Mouse (Mus musculus): Measurements from ENCODE around the gene Gm12248.
"Not testable (repeated sequence)": the region's sequence is repeated elsewhere in the genome, so short reads cannot be mapped to it uniquely, and the experiment has no call there.

Gm12248 gene

DNA sequence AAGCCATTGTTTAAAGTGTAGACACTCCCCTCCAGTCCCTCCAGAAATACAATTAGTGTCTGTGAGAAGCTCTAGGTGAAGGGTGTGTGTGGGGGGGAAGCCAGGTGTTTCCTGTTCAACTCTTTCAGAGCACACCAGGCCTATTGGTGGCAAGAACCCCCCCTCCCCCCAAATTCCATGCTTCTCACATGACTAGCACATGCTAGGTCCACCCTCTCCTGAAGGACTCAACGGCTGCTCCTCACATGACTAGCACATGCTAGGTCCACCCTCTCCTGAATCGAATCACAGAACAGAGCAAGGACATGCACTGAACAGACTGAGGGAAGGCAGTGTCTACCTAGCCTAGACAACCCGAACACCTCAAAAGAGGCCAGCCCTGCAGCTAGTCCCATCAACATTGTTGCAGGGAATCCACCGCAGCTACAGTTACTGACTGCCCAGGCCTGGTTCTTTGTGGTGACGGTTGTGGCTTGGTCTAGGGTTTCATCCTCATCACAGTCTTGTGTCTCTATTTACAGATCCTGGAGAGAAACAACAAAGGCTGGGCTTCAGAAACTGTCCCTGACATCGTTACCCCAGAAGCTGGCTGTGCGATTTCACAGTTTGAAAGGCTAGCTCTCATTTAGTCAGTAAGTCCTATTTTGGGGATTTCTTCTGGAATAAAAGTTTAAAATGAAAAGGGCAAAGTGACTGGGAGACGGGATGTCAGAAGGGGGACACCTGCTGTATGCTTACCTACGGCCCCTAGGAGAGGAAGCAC lies 9.8 kb upstream of the Gm12248 start:
- DNase-seq (ENCODE audit: low spot score in 2 of 2): peak; percentile 19 to 52

DNA sequence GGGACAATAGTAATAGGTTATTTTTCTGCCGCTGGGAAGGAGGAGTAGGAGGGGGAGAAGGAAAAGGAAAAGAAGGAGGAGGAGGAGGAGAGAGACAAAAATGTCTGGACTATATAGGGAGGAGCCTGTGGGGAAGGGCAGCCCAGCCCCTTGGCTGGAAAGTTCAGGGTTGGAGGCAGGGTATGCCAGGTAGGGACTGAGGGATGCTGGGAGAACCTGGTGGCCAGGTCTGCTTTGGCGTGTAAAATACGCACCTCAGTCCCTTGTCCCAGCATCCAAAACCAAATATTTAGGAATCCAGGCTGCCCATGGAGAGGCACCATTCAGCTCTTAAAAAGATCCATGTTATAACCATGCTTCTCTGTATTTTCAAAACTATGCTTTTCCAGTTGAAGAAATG lies 9.2 kb upstream of the Gm12248 start:
- no peak for DNase-seq (ENCODE audit: low spot score in 2 of 2)

DNA sequence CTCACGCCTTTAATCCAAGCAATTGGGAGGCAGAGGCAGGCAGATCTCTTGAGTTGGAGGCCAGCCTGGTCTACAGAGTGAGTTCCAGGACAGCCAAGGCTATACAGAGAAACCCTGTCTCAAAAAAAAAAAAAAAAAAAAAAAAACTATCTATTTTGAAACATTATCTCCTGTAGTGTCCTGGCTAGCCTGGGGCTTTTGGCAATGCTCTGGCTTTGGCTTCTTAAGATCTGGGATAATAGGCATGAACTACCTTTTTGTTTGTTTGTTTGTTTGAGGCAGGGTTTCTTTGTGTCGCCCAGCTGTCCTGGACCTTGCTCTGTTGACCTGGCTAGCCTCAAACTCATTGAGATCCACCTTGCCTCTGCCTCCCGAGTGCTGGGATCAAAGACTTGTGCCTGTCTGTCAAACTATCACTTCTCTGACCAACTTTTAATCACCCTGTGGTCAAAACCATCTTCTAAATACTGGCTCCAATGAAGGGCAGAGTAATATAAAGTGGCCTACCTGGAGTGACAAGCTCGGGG lies 8.3 kb upstream of the Gm12248 start:
- no peak for DNase-seq (ENCODE audit: low spot score in 2 of 2)

DNA sequence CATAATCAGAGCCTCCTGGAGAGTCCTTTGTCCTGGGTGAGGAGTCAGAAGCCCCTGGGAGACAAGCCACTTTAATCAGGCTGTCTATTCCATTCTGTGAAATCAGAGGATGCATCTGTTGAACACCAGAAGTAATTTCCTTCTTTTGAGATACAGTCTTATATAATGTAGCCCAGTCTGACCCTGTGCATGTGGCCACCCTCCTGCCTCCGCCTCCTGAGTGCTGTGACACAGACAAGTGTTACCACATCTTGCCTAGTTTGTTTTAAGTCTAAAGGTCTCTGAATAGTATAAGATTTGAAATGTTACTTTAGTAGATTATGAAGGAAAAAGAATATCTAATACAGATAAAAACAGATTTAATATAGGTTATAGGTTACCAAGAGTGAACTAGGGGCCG lies 7.1 kb upstream of the Gm12248 start:
- DNase-seq (ENCODE audit: low spot score in 2 of 2): no peak

DNA sequence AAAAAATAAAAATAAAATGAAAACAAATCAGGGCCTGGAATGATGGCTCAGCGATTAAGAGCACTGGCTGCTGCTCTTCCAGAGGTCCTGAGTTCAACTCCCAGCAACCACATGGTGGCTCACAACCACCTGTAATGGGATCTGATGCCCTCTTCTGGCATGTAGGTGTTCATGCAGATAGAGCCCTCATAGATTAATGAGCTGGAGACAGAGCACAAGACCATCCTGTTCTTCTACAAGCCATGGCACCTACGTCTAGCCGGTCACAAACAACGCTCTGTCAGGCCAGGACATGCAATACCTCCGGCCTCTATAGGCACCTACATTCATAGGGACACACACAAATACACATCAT lies 5.4 kb upstream of the Gm12248 start:
- not testable (repeated sequence) for DNase-seq (ENCODE audit: low spot score in 2 of 2)

DNA sequence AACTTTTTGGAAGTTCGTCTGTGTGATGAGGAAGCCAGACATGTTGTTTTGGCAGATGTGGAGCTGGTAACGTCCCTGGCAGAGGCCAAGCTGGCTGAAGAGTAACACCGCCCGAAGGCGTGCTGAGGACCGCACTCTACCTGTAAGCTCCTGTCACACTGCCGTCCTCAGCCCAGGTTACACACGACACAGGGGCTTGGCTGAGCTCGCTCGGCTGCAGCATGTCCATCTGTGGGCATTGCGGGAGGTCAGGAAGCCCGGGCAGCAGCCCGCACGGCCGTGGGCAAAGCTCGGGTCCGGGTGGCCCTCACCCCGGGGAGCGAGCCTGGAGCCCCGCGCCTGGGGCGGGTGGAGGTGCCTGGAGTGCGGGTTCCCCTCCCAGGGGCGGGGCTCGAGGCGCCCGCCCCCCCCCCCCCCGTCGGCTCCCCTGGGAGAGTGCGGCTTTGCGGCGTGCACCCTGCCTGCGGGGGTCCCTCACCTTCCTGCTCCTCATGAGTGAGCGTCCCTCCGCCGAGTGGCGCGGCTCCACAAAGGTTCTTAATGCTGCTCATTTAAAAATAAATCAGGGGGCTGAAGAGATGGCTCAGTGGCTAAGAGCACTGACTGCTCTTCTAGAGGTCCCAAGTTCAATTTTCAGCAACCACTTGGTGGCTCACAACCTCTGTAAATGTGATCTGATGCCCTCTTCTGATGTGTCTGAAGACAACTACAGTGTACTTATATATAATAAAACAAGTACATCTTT lies 4.9 kb upstream of the Gm12248 start:
- DNase-seq (ENCODE audit: low spot score in 2 of 2): peak; percentile 15 to 25

DNA sequence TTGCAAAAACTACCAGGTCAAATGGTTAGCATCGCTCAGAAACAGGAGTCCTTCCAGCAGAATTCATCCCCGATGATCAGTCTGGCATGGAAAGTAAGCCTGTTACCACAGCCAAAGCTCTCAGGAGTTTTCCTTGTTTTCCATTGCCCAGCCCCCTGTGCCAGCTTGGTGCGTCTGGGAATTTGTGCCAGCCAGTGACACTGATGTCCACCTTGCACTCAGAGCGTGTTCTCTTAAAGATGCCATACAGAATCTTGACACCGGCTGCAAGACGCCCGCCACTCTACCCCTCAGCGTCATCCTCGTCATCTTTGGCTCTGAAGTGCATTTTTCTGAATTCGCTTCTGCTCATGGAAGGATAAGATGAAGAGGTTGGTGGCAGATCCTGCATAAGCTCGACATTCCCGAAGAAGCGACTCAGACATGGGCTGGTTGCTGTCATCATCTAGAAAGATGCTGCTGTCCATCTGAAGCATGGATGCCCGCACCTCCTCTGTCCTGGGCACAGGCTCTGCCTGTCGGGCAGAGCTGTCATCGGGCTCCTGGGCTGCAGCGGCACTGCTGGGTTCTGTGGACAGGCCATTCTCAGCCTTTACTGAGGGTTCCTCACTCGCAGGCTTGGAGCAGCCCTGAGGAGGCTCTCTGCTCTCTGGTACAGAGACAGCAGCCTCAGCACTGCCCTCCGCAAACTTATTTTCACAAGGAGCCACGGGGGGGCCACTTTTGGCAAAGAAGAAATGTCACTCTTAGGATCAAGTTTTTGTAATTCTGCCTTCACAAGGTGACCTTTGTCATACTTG lies 4.1 kb upstream of the Gm12248 start:
- DNase-seq (ENCODE audit: low spot score in 2 of 2): no peak

DNA sequence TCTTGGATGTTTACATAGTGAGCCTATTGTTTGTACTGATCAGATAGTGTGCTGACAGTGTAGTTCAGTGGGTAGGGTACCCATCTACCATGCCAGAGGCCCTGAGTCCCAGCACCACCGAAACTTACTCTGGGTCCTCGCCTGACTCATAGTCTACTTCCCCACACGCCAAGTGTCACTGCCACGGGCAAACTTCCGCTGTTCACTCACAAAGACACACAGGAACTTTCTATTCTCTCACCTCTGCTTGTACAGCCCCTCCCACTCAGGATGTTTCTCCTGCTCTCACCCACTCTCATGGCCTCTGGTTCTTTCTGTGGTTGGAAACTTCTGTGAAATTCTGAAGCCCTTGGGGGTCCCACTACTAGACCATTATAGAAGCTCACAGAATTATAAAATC lies 3.2 kb upstream of the Gm12248 start:
- DNase-seq (ENCODE audit: low spot score in 2 of 2): peak in 1 of 2 experiments; percentile 32

DNA sequence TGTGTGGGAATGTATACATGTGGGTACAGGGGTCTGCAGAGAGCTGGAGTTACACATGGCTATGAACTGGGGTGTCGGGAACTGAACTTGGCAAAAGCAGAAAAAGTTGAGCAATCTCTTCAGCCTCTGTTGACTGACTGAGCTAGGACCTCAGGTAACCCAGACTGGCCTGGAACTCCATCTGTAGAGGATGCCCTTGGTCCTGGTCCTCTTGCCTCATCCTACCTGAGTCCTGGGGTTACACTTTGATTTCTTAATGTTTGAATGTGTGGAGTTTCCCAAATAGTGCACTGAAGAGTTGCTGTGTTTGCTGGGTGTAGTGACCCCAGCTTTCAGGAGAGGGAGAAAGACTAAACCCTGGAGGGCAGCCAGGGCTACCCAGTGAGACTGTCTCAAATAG lies 2.6 kb upstream of the Gm12248 start:
- no peak for DNase-seq (ENCODE audit: low spot score in 2 of 2)

DNA sequence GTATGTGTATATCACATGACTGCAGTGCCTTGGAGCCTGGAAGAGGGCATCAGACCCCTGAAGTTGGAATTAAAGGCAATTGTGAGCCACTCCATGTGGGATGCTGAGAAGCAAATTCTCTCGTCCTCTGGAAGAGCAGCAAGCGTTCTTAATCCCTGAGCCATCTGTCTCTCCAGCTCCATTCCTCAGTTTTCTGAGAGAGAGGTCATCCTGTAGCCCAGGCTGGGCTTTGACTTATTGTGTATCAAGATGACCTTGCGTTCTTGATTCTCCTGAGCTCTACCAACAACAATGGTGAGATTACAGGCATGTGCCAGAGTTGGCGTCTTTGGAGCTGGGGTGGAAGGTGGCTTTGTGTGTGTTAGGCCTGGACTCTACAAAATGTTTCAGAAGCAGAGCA lies 1.8 kb upstream of the Gm12248 start:
- no peak for DNase-seq (ENCODE audit: low spot score in 2 of 2)

DNA sequence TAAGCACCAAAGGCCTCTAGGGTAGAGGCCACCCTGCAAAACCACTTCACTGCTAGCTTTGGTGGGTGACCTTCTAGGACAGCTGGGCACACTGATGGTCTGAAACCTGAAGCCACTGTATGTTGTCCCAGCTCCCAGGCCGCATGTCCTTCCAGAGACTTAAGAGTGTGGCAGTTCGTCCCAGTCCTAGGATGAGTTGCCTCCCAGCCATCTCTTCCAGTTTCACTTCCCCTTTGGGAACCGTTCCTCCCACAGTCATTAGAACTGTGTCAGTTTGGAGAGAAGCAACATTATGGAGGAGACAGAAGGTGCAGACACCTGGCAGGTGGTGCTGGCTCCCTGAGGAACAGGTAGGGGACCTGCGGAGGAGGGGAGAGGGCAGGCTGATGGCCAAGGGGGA lies 393 bp downstream of the Gm12248 start:
- DNase-seq (ENCODE audit: low spot score in 2 of 2): no peak

DNA sequence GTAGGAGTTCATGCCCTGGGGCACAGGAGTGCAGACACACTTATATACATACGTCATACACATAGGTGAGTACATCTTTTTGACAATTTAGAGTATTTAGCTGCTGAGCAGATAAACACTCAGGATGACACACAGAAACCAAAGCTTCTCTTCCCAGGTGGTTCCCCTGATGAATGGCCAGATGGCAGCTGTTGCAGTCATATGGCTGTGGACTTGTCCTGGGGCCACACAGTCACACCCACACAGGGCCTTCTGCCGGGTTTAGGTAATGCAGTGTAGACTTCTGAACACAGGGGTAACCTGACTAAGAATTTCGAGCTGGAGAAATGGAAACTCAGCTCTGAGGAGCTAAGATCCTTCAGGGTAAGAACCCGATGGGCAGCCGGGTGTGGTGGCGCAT lies 11.2 kb downstream of the Gm12248 start:
- no peak for DNase-seq (ENCODE audit: low spot score in 2 of 2)

DNA sequence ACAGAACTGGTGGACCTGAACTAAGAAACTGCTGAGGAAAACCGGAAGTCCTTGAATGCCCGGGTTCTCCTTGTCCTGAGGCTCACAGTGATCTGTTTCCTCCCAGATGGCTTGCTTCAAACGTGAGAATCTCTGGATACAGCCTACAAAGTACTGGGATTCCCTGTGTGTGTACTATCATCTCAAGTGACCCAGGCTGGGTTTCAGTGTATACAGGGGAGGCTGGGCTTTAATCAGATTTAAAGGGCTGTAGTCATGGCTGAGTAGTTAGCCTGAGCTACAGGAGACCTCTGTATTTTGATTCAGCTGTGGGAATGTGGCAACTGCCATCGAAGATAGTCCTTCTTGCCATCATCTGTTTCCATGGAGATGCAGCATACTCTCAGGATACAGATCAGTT lies 15.7 kb downstream of the Gm12248 start:
- DNase-seq (ENCODE audit: low spot score in 2 of 2): no peak

DNA sequence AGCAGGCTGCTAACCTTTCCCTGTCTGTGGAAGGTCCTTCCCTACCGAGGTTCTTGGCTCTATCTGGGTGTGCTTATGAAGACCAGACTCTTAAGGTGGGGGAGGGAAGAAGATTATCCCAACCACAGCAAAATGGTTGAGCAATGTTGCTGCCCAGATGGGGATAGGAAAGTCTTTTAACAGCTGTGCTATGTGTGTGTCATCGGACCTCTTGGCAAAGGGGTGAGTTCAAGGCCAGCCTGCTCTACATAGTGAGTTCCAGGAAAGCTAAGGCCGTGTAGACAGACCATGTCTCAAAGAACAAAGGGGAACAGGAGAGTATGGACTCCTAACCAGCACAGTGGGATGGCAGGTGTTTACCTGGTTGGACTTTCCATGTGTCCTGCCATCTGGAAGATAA lies 20.0 kb downstream of the Gm12248 start:
- DNase-seq (ENCODE audit: low spot score in 2 of 2): no peak

DNA sequence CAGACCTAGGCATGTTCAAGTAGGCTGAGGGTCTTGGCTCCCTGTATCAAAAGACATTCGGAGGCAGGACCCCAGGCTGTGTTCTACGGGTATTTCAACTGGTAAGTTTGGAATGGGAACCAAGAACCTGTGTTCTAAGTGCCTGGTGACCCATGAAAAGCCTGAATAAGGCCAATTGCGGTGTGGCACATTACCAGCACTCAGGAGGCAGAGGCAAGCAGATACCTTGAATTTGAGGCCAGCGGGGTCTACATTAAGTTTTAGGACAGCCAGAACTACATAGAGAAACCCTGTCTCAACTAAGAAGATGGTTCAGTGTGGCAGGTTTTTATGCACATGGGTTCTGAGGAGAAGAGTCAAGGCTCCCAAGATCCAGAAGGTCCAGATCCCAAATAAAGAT lies 27.9 kb downstream of the Gm12248 start:
- DNase-seq (ENCODE audit: low spot score in 2 of 2): no peak

DNA sequence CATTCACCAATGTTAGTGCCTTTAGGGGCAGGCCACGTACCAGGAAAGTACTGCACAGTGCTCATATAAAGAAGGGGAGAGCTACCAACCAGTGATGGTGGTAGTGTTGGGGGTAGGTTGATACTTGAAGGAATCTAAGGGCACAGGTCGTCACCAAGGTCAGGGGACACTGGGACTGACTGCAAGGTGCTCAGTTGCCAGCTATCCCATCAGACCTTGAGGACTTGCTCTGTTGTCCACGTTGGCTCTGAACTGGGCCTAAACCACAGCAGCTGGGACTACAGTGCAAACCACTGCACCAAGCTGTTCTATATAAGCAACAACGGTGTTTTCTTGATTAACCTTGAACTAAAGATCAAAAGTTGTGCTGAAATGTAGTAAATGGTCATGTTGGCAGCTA lies 30.3 kb downstream of the Gm12248 start:
- DNase-seq (ENCODE audit: low spot score in 2 of 2): no peak

DNA sequence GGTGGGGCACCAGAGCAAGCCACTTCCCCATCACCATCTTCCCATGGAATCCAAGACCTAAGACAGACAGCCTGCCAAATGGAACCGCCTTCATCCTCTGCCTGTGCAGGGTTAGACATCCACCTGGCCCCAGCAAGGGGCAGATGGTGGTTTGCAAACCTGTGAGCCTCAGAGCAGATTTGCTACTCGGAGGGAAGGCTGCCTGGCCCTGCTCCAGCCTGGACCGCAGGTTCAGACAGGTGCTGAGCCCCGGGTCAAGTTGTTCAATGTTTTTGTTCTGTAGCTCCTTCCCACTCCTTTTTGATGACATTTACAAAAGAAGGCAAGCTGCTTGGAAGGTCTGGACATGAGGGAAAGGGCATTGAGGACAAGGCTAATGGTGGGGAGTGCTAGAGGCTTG lies 31.7 kb downstream of the Gm12248 start:
- not testable (repeated sequence) for DNase-seq (ENCODE audit: low spot score in 2 of 2)

DNA sequence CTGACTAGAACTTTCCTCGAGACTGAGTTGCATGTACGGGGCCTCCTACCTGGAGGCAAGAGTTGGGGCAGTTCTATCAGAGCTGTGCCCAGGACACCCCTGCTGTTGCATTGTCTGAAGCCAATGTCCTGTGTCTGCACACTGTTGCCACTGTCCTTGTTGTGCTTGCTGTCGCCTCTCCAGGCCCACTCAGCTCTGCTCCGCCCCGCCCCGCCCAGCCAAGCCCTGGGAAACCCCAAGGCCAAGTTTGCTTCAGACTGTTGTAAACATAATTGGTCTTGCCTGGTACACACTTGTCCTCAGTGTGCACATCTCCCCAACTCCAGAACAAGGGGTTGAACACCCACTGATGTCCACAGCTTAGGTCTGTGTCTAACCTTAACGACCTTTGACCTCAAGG lies 33.2 kb downstream of the Gm12248 start:
- not testable (repeated sequence) for DNase-seq (ENCODE audit: low spot score in 2 of 2)

DNA sequence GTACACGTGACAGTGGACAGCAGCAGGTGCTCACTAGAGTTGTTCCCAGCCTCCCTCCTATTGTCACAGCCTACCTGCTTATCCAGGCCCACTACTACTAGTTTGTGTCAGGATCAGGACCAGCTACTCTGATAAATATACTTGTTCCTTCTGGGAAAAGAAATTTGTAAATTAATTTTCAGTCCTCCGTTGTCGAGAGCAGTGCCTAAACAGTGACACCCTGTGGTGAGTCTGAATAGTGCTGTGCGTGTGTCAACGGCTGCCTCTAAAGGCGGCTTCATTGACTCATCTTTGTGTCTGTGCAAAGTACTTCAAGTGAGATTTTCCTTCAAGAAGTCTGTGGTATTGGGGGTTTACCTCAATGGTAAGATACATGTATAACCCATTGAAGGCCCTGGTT lies 35.5 kb downstream of the Gm12248 start:
- peak; percentile 17 to 58 for DNase-seq (ENCODE audit: low spot score in 2 of 2)

DNA sequence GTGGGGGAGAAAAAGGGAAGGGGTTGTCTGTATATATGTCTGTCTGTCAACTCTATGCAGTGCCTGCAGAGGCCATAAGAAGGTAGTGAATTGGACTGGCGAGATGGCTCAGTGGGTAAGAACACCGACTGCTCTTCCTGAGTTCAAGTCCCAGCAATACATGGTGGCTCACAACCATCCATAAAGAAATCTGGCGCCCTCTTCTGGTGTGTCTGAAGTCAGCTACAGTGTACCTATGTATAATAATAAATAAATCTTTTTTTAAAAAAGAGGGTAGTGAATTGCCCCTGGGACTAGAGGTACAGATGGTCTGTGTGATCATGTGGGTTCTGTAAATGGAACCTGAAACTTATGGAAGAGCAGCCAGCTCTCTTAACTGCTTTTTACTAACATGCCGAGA lies 46.5 kb downstream of the Gm12248 start:
- no peak for DNase-seq (ENCODE audit: low spot score in 2 of 2)

DNA sequence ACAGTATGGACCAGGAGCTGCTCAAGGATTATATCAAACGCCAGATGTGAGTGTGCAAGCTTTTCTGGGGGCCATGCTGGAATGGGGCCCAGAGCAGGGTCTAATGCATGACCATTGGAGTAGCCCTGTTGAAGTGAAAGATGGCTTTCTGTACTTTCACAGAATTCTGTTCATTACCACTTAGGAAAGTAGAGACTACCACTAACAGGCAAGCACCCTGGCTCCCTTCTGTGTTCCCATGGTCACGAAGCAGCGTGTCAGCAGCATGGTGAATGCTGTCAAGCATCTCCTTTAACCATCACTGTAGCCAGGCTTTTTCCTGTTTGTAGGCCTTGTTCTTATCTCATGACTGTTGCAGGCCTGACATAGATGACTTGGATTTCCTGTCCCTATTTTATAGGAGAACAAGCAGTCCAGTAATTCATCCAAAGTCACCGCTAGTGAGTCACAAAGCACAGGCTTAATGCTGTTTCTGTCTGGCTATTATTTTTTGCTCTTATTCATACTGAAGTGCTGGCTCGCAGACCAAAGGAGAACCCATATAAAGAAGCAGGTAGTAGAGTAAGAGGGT lies 50.0 kb downstream of the Gm12248 start:
- no peak for DNase-seq (ENCODE audit: low spot score in 2 of 2)

DNA sequence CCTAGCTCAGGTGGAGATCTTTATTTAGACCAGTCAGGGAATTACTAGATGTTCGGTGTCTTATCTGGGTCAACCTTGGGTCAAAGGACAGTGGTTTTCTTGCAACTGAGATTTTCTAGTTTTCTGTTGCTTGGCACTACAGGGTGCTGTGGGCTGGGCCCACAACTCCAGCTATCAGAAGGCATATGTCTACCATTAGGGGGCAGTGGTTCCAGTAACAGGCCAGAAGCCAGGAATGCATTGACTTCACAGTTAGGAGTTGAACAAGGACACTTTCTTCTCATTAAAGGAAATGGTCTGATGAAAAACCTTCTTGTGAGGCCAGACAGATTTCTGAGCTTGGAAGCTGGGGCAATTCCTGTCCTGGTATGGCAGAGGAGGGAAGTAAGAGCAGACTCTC lies 53.9 kb downstream of the Gm12248 start:
- DNase-seq (ENCODE audit: low spot score in 2 of 2): no peak

All from spleen, postnatal 10 days (tissue).